Mouse (Mus musculus): ENCODE data around the gene Traf5. TPM values are rescaled to one million over a fixed set of nuclear protein-coding genes. Genes with fewer than 3 reads are reported as not detected.

Gene Traf5
- polyA plus RNA-seq, 1 experiment from 2014 or later: 21.3 TPM

GRCm38 (mm10) chr1:192100742-192101141 is 8.4 kb upstream of the Traf5 start:
- Histone ChIP-seq H3K27ac (ENCODE audit: low read depth) (no peak overlapping the region), H3K9ac (ENCODE audit: low read length) (no peak overlapping the region), H3K9me3 (ENCODE audit: control insufficient read depth, low read length) (no peaks in the 10 kb centered on the region), H3K4me1 (replicated peaks; ENCODE audit: control insufficient read depth, insufficient read depth, low read length) (no peaks in the 10 kb centered on the region), H3K27me3 (replicated peaks; ENCODE audit: control insufficient read depth, insufficient read depth, low read length) (no peaks in the 10 kb centered on the region), H3K4me2 (ENCODE audit: low read length) (no peak overlapping the region), H3K4me3 (ENCODE audit: low read depth, low read length) (no peak overlapping the region), H3K36me3 (ENCODE audit: control insufficient read depth, insufficient read depth, low read length) (peaks cover 42% of the 10 kb centered on the region)
- no peak for ATAC-seq (replicated peaks; ENCODE audit: low FRiP score, low TSS enrichment, low read depth)
- no peak for DNase-seq (ENCODE audit: low spot score)
- WGBS: 92% methylated on average over 11 of the region's 11 CpGs

DNA sequence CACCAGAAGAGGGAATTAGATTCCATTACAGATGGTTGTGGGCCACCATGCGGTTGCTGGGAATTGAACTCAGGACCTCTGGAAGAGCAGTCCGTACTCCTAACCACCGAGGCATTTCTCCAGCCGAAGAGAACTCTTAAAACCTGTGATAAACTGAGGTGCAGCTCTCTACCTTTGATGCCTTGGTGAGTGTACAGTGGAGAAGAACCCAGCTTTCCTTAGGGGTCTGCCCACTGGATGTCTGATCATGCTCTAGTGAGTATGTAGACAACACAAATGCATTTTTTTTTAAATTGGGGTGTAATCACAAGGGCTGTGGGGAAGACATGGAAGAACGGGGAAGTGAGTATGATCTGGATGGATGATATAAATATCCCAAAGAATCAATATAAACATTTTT is 3.3 kb upstream of the Traf5 start:
- Histone ChIP-seq H3K36me3 (ENCODE audit: control insufficient read depth, insufficient read depth, low read length) (peaks cover 20% of the 10 kb centered on the region), H3K27me3 (replicated peaks; ENCODE audit: control insufficient read depth, insufficient read depth, low read length) (no peaks in the 10 kb centered on the region), H3K4me1 (replicated peaks; ENCODE audit: control insufficient read depth, insufficient read depth, low read length) (peaks cover 11% of the 10 kb centered on the region), H3K9ac (ENCODE audit: low read length) (no peak overlapping the region), H3K27ac (ENCODE audit: low read depth) (no peak overlapping the region), H3K9me3 (ENCODE audit: control insufficient read depth, low read length) (no peaks in the 10 kb centered on the region), H3K4me3 (ENCODE audit: low read depth, low read length) (no peak overlapping the region), H3K4me2 (ENCODE audit: low read length) (no peak overlapping the region)
- no peak for ATAC-seq (replicated peaks; ENCODE audit: low FRiP score, low TSS enrichment, low read depth)
- DNase-seq (ENCODE audit: low spot score): no peak
- 87% methylated on average over 5 of the region's 5 CpGs for WGBS

DNA sequence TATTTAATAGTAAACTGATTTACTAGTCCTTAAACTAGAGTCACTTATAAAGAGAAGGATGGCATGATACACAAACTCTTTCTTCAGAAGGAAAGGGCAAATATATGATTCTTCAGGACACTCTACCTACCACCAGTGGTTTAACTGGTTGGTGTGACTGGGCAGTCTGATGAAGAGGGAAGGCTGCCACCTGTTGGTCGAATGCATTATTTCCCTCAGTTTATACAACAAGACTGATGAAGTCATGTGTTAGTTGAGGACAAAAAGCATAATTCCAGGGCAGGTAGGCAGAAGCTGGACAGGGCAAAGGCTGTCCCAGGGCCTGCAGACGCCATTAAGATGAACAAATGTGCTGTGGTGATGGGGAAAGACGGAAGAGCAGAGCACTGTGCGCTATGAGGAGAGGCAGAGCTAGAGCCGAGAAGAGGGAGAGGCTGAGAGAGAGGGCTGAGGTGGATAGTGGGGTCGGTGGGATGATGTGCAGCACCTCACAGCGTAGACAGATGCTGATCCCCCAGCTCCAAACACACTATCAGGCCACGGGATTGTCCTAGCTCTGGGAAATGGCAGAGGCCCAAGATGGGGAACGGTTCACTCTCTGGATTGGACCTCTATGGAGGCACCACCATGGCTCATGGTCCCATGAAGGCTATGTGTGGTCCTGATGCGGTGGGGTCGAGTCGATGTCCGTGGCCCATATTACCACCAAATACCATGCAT is 2.3 kb upstream of the Traf5 start:
- Histone ChIP-seq H3K9ac (ENCODE audit: low read length) (no peak overlapping the region), H3K27me3 (replicated peaks; ENCODE audit: control insufficient read depth, insufficient read depth, low read length) (no peaks in the 10 kb centered on the region), H3K27ac (ENCODE audit: low read depth) (no peak overlapping the region), H3K4me2 (ENCODE audit: low read length) (no peak overlapping the region), H3K4me3 (ENCODE audit: low read depth, low read length) (no peak overlapping the region), H3K36me3 (ENCODE audit: control insufficient read depth, insufficient read depth, low read length) (peaks cover 16% of the 10 kb centered on the region), H3K4me1 (replicated peaks; ENCODE audit: control insufficient read depth, insufficient read depth, low read length) (peaks cover 17% of the 10 kb centered on the region), H3K9me3 (ENCODE audit: control insufficient read depth, low read length) (no peaks in the 10 kb centered on the region)
- ATAC-seq (replicated peaks; ENCODE audit: low FRiP score, low TSS enrichment, low read depth): no peak
- WGBS: 55% methylated on average over 13 of the region's 13 CpGs
- peak; percentile 79 for DNase-seq (ENCODE audit: low spot score)

GRCm38 (mm10) chr1:192092879-192093660 is 711 bp upstream of the Traf5 start:
- peak overlapping the region; percentile 87 for H3K9ac ChIP-seq (ENCODE audit: low read length)
- peaks cover 21% of the 10 kb centered on the region for H3K4me1 ChIP-seq (replicated peaks; ENCODE audit: control insufficient read depth, insufficient read depth, low read length)

GRCm38 (mm10) chr1:192090689-192091567 is 1.4 kb downstream of the Traf5 start:
- Histone ChIP-seq H3K9ac (ENCODE audit: low read length) (peak overlapping the region; percentile 87), H3K4me3 (ENCODE audit: low read depth, low read length) (peak overlapping the region; percentile 72), H3K4me2 (ENCODE audit: low read length) (peak overlapping the region; percentile 94), H3K4me1 (replicated peaks; ENCODE audit: control insufficient read depth, insufficient read depth, low read length) (peaks cover 21% of the 10 kb centered on the region), H3K9me3 (ENCODE audit: control insufficient read depth, low read length) (no peaks in the 10 kb centered on the region), H3K27ac (ENCODE audit: low read depth) (0 out of 2 replicates have a peak overlapping the region, but pooled peaks have one; percentile 87), H3K36me3 (ENCODE audit: control insufficient read depth, insufficient read depth, low read length) (no peaks in the 10 kb centered on the region), H3K27me3 (replicated peaks; ENCODE audit: control insufficient read depth, insufficient read depth, low read length) (no peaks in the 10 kb centered on the region)
- WGBS: 70% methylated on average over 11 of the region's 11 CpGs
- ATAC-seq (replicated peaks; ENCODE audit: low FRiP score, low TSS enrichment, low read depth) (no peak), DNase-seq (ENCODE audit: low spot score) (no peak)

More at GRCm38 (mm10) chr1:192092879-192093660, 711 bp upstream of the Traf5 start:
- H3K27ac ChIP-seq (ENCODE audit: low read depth): 0 out of 2 replicates have a peak overlapping the region, but pooled peaks have one; percentile 87
- peak overlapping the region; percentile 94 for H3K4me2 ChIP-seq (ENCODE audit: low read length)
- H3K4me3 ChIP-seq (ENCODE audit: low read depth, low read length): peak overlapping the region; percentile 72
- 31% methylated on average over 16 of the region's 16 CpGs for WGBS
- H3K36me3 ChIP-seq (ENCODE audit: control insufficient read depth, insufficient read depth, low read length): peaks cover 3% of the 10 kb centered on the region
- peak; percentile 82 for ATAC-seq (replicated peaks; ENCODE audit: low FRiP score, low TSS enrichment, low read depth)
- no peaks in the 10 kb centered on the region for H3K9me3 ChIP-seq (ENCODE audit: control insufficient read depth, low read length)
- DNase-seq (ENCODE audit: low spot score): peak; percentile 88
- H3K27me3 ChIP-seq (replicated peaks; ENCODE audit: control insufficient read depth, insufficient read depth, low read length): no peaks in the 10 kb centered on the region

DNA sequence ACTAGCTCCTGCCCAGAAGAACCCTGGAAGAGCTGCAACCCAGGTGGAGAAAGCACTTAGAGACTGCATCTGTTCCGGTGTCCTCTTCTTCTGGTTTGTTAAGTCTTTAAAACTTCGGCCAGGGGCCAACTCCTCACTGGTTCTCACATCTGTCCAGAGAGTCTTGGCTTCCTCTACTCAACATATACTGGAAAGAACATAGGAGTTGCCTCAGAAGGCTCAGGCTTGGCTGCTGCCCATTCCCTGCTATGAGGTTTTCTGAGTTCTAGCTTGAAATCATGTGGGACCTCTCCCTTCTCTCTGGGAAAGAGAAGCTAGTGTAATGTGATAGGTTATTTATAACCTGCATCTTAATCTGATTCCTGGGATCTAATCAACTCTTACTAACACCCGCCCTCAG is 2.1 kb downstream of the Traf5 start:
- Histone ChIP-seq H3K27me3 (replicated peaks; ENCODE audit: control insufficient read depth, insufficient read depth, low read length) (no peaks in the 10 kb centered on the region), H3K9me3 (ENCODE audit: control insufficient read depth, low read length) (no peaks in the 10 kb centered on the region), H3K4me2 (ENCODE audit: low read length) (peak overlapping the region; percentile 94), H3K4me3 (ENCODE audit: low read depth, low read length) (no peak overlapping the region), H3K9ac (ENCODE audit: low read length) (no peak overlapping the region), H3K4me1 (replicated peaks; ENCODE audit: control insufficient read depth, insufficient read depth, low read length) (peaks cover 21% of the 10 kb centered on the region), H3K36me3 (ENCODE audit: control insufficient read depth, insufficient read depth, low read length) (no peaks in the 10 kb centered on the region), H3K27ac (ENCODE audit: low read depth) (no peak overlapping the region)
- 82% methylated on average over 3 of the region's 3 CpGs for WGBS
- ATAC-seq (replicated peaks; ENCODE audit: low FRiP score, low TSS enrichment, low read depth): no peak
- no peak for DNase-seq (ENCODE audit: low spot score)

GRCm38 (mm10) chr1:192089208-192090166 is 2.9 kb downstream of the Traf5 start:
- H3K27ac ChIP-seq (ENCODE audit: low read depth): no peak overlapping the region
- ATAC-seq (replicated peaks; ENCODE audit: low FRiP score, low TSS enrichment, low read depth) (no peak), DNase-seq (ENCODE audit: low spot score) (no peak)
- no peaks in the 10 kb centered on the region for H3K27me3 ChIP-seq (replicated peaks; ENCODE audit: control insufficient read depth, insufficient read depth, low read length)
- H3K4me1 ChIP-seq (replicated peaks; ENCODE audit: control insufficient read depth, insufficient read depth, low read length): peaks cover 21% of the 10 kb centered on the region
- 72% methylated on average over 9 of the region's 9 CpGs for WGBS
- H3K9ac ChIP-seq (ENCODE audit: low read length): no peak overlapping the region
- no peak overlapping the region for H3K4me2 ChIP-seq (ENCODE audit: low read length)
- H3K4me3 ChIP-seq (ENCODE audit: low read depth, low read length): no peak overlapping the region
- no peaks in the 10 kb centered on the region for H3K36me3 ChIP-seq (ENCODE audit: control insufficient read depth, insufficient read depth, low read length)
- H3K9me3 ChIP-seq (ENCODE audit: control insufficient read depth, low read length): no peaks in the 10 kb centered on the region
